Mouse (Mus musculus) G1E-ER4 (cell line): ENCODE measurements around the gene Fam198a. TPM values are rescaled to one million over a fixed set of nuclear protein-coding genes. Genes with fewer than 3 reads are reported as not detected.

ENCODE experiments used
- GATA1 ChIP-seq: IDR thresholded peaks from one replicate; pipeline ENCODE4 v1.8.0; 2012; ENCODE audit warnings: low read length, inconsistent platforms
- polyA plus RNA-seq: library from polyadenylated mRNA; stranded (reverse); fragments of >175 nt; gene quantifications from 2 replicates; pipeline ENCODE4 v1.2.3, GENCODE M21; 2012

Fam198a gene
- polyA plus RNA-seq, 1 experiment: not detected

GRCm38 (mm10) chr9:121916102-121916501 is 34.7 kb upstream of the Fam198a start, which contains the start of gene Cyp8b1:
Gene Cyp8b1, minus strand, starts transcription at chr9:121916305.
- no peak for TF ChIP-seq GATA1

- TF ChIP-seq GATA1: no peak
Measured at GRCm38 (mm10) chr9:121919027-121919501, 31.7 kb upstream of the Fam198a start.

DNA sequence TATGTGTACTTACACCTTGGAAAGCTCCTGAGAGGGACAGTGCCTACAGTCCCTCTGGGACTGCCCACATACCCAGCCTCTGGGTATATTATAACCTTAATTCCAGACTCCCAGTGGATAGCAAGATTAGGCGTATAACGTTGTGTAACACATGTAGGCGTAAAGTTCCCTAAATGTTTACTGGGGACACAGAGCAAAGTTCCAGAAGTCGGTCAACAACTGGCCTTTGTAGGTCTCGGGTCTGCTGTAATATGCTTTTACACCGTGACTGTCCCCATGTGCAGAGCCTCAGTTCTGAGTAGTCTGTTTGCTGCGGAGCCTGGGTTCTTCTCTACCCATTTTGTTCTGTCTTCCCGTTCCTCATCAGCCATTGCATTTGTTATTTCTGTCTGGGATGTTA is 27.3 kb upstream of the Fam198a start:
- no peak for TF ChIP-seq GATA1

DNA sequence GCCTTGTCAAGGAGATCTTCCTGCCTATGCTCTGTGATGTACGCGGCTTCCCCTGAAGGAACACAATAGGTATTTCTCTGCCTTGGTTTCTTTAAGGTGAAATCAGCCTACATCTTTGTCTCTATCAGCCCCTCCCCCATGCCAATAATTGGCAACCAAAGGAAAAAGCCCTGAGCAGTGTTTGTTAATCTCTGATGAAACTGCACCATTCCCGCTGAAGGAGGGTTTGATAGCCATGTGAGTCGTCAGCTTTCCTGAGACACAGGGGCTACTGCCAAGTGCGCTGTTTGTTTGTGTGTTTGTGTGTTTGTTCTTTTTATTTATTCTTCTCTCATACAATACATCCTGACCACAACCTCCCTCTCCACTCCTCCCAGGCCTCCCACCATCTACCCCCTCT is 26.9 kb upstream of the Fam198a start:
- no peak for TF ChIP-seq GATA1

- TF ChIP-seq GATA1: no peak
Measured at GRCm38 (mm10) chr9:121924901-121925560, 25.8 kb upstream of the Fam198a start.

GRCm38 (mm10) chr9:121925959-121926358 is 24.8 kb upstream of the Fam198a start:
- TF ChIP-seq GATA1: no peak

GRCm38 (mm10) chr9:121926634-121927405 is 24.0 kb upstream of the Fam198a start:
- no peak for TF ChIP-seq GATA1

DNA sequence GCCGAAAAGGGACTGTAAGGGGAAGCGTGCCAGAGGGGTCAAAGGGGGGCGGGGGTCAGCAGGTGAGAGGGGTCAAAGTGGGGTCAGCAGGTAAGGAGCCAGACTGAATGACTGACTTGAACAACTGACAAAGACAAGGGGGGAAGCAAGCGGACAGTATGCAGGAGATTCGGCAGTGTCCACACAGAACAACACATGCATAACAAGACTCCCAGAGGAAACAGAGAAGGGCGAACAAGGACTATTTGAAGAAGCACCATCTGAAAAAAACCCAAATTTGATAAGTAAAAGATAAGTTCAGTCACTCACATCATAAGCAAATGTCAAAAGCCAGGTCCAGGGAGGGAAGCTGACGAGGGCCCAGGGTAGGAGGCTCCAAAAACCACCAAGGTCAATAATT is 23.1 kb upstream of the Fam198a start:
- TF ChIP-seq GATA1: no peak

DNA sequence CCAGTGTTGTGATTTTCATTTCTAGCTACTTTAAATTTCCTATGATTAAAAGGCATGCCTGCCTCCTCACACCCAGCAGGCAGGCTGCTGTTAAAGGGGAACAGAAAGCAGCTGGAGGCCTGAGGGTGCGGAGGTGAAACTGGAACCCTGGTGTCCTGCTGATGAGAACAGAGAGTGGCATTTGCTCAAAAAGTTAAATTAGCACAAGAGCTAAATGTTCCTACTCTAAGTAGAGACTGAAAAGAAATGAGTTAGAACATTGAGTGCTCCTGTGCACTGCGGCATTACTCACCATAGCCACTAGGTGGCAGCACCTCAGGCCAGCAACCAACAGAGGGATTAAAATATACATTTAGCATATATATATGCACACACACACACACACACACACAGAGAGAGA is 22.3 kb upstream of the Fam198a start:
- no peak for TF ChIP-seq GATA1

- no peak for TF ChIP-seq GATA1
Measured at GRCm38 (mm10) chr9:121934856-121935255, 15.9 kb upstream of the Fam198a start.

DNA sequence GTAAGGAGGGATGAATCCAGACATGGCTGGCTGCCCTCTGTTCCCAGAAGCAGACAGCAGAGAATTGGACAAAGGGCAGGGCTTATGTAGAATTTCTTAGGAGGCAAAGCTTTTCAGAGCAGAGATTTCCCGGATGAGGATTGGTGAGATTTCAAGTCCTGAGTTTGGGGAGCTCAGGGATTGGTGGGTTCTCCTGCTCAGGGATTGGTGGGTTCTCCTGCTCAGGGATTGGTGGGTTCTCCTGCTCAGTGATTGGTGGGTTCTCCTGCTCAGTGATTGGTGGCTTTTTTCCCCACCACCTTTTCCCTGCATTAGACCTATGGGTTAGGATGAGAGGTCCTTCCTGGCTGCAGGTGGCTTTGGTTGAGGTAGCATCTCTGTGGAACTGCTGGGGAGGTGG is 13.8 kb upstream of the Fam198a start:
- no peak for TF ChIP-seq GATA1

DNA sequence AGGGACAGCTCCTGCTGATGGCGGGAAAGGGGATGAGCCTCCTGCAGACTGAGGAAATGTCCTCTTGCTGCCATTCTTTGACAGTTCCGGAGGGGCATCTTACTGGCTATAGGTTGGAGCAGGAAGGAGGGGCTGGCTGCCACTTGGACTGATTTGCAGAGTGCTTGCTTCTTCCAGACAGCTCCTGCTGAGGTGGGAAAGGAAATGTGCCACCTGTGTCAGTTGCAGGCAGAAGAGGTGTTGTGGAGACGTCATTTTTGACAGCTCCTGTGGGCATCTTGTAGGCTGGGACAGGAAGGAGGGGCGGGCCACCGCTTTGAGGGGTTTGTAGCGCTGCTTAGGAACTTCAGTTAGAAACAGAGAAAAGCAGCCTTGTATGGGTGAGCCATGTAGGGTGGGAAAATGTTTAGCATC is 13.3 kb upstream of the Fam198a start:
- TF ChIP-seq GATA1: no peak

GRCm38 (mm10) chr9:121937944-121938355 is 12.8 kb upstream of the Fam198a start:
- TF ChIP-seq GATA1: no peak

GRCm38 (mm10) chr9:121943005-121943404 is 7.8 kb upstream of the Fam198a start:
- TF ChIP-seq GATA1: no peak

DNA sequence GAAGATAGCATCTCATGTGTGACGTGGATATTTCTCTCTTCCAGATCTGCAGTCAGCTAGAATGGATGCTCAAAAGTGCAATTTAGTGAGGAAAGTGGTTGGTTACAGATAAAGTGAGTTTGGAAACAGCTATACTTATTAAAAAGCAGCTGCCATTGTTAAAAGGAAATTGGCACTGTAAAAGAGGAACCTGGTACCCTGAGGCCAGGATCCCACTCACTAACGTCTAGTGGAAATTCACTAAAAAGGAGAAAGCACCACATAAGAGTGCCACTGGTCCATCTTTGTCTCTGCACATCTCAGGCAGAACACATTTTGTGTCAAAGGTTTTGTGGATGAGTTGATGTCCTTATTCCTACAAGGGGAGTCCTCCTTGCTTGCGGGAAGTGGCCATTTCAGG is 7.2 kb upstream of the Fam198a start:
- TF ChIP-seq GATA1: no peak

DNA sequence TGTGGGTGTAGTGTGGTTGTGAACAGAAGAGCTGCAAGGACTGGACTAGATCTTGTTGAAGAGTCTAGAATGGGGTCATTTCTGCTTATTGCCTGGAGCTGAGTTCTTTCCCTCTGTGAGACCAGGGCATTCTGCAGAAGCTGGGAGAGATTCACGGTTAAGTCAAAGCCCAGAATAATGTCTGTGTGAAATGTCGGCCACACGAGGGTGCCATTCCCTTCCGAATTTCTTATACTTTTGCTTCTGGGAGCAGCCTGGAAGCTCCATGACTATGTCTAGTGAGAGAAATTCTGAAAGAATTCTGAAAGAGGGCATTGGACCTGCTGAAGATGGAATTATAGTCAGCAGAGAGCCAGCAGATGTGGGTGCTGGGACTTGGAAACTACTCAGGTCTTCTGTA is 3.0 kb upstream of the Fam198a start:
- no peak for TF ChIP-seq GATA1

DNA sequence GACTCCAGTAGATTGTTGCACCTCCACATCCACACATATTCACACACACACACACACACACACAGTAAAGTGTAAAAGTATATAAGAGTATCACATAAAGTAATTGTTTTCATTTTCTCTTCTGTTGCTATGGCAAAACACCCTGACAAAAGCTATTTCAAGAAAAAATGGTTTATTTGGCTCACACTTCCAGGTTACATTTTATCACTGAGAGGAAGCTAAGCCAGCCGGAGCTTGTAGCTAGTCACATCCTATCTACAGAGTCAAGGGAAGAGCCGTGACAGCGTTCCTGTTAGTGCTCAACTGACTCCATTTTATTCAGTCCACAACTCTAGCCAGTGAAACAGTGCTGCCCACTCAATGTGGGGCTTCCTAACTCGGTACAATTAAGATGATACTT is 2.4 kb upstream of the Fam198a start:
- no peak for TF ChIP-seq GATA1
